Mouse (Mus musculus) CH12.LX (cell line): ENCODE measurements at regions not wholly inside any gene's neighbourhood (a gene's known extent, or its start where the extent isn't known, plus 50 kb on each side); places are given as distances from the start of the nearest gene placed in this dataset.

ENCODE experiments used
- DNase-seq: peaks from one replicate; pipeline ENCODE4 v3.0.0-alpha.2; 2013; ENCODE audit errors: extremely low read depth
- H3K27ac ChIP-seq: 2 replicates; pipeline ENCODE4 v1.5.1; 2012; ENCODE audit warnings: low read depth, mild to moderate bottlenecking, control low read depth, moderate library complexity; ENCODE audit not compliant: insufficient read depth
- H3K27me3 ChIP-seq: replicated peaks from 2 replicates; pipeline ENCODE3; 2012; ENCODE audit warnings: inconsistent platforms
- H3K36me3 ChIP-seq, 2 experiments: replicated peaks in 1 of 2; 2 replicates each; pipeline versions ENCODE3 to v1.6.1; 2012; ENCODE audit warnings: inconsistent platforms in 1 of 2, low read length in 1 of 2, mild to moderate bottlenecking in 1 of 2, mixed read lengths in 1 of 2, moderate library complexity in 1 of 2; ENCODE audit not compliant: control insufficient read depth in 1 of 2, insufficient read depth in 1 of 2
- H3K4me1 ChIP-seq, 2 experiments: 2 replicates each; pipeline ENCODE4 v1.6.1; 2012; ENCODE audit warnings: inconsistent platforms in 1 of 2, moderate library complexity in 1 of 2; ENCODE audit not compliant: insufficient read depth in 2 of 2, control insufficient read depth in 1 of 2
- H3K4me2 ChIP-seq: 2 replicates; pipeline ENCODE4 v1.6.1; 2012; ENCODE audit warnings: low read depth, mild to moderate bottlenecking, control low read depth; ENCODE audit not compliant: poor library complexity, insufficient read depth, severe bottlenecking
- H3K4me3 ChIP-seq, 3 experiments: fragments of 150-350 bp in 1 of 3; sonication (generic) in 1 of 3; replicated peaks in 1 of 3; 2 replicates each; pipeline versions ENCODE3 to v1.5.1; 2011 to 2012; ENCODE audit warnings: low read depth in 2 of 3, low read length in 2 of 3, mild to moderate bottlenecking in 2 of 3, moderate library complexity in 2 of 3, control low read depth in 1 of 3, improper control_type of control experiment in 1 of 3, inconsistent platforms in 1 of 3, mixed read lengths in 1 of 3; ENCODE audit not compliant: poor library complexity in 1 of 3
- H3K79me2 ChIP-seq: replicated peaks from 2 replicates; pipeline ENCODE4 v1.6.1; 2012; ENCODE audit warnings: mild to moderate bottlenecking, moderate library complexity; ENCODE audit not compliant: control insufficient read depth, poor library complexity, insufficient read depth, severe bottlenecking; ENCODE audit errors: extremely low read depth
- H3K9ac ChIP-seq: 2 replicates; pipeline ENCODE4 v1.6.1; 2012; ENCODE audit warnings: low read depth, mild to moderate bottlenecking, control low read depth, moderate library complexity; ENCODE audit not compliant: insufficient read depth
- H3K9me3 ChIP-seq: replicated peaks from 2 replicates; pipeline ENCODE3; 2012; ENCODE audit warnings: low read length, inconsistent platforms, mixed read lengths
- ELF1 ChIP-seq: IDR thresholded peaks from 2 replicates; pipeline ENCODE4 v1.6.1; 2014; ENCODE audit warnings: low read depth, mild to moderate bottlenecking, inconsistent platforms, low read length, improper control_type of control experiment
- EP300 ChIP-seq: IDR thresholded peaks from 2 replicates; pipeline ENCODE4 v1.6.1; 2011; ENCODE audit warnings: low read length, improper control_type of control experiment
- ETS1 ChIP-seq: conservative IDR thresholded peaks from 2 replicates; pipeline ENCODE4 v1.6.1; 2012; ENCODE audit warnings: low read depth, mild to moderate bottlenecking, inconsistent platforms, low read length, improper control_type of control experiment, moderate library complexity
- GABPA ChIP-seq: IDR thresholded peaks from 2 replicates; pipeline ENCODE4 v1.6.1; 2012; ENCODE audit warnings: low read depth, low read length, improper control_type of control experiment, inconsistent platforms; ENCODE audit not compliant: insufficient replicate concordance
- KAT2A ChIP-seq: IDR thresholded peaks from 2 replicates; pipeline ENCODE4 v1.6.1; 2012; ENCODE audit warnings: low read length, improper control_type of control experiment, inconsistent platforms; ENCODE audit not compliant: insufficient replicate concordance
- MAFK ChIP-seq: IDR thresholded peaks from 2 replicates; pipeline ENCODE4 v1.6.1; 2011; ENCODE audit warnings: low read length, improper control_type of control experiment; ENCODE audit not compliant: insufficient replicate concordance
- MEF2A ChIP-seq: IDR thresholded peaks from 2 replicates; pipeline ENCODE4 v1.6.1; 2014; ENCODE audit warnings: low read depth, mild to moderate bottlenecking, inconsistent platforms, low read length, improper control_type of control experiment, borderline replicate concordance
- MYC ChIP-seq: IDR thresholded peaks from 2 replicates; pipeline ENCODE4 v1.6.1; 2011; ENCODE audit warnings: low read depth, mild to moderate bottlenecking, improper control_type of control experiment, low read length
- NELFE ChIP-seq: IDR thresholded peaks from 2 replicates; pipeline ENCODE4 v1.6.1; 2011; ENCODE audit warnings: low read depth, low read length, improper control_type of control experiment
- RAD21 ChIP-seq: IDR thresholded peaks from 2 replicates; pipeline ENCODE4 v1.6.1; 2011; ENCODE audit warnings: low read depth, mild to moderate bottlenecking, low read length, improper control_type of control experiment, moderate library complexity
- SIN3A ChIP-seq: IDR thresholded peaks from 2 replicates; pipeline ENCODE4 v1.6.1; 2012; ENCODE audit warnings: low read length, improper control_type of control experiment, inconsistent platforms
- SMC3 ChIP-seq: IDR thresholded peaks from 2 replicates; pipeline ENCODE4 v1.6.1; 2011; ENCODE audit warnings: low read depth, low read length, improper control_type of control experiment
- USF2 ChIP-seq: conservative IDR thresholded peaks from 2 replicates; pipeline ENCODE4 v1.6.1; 2011; ENCODE audit warnings: low read depth, low read length, improper control_type of control experiment
- ZMIZ1 ChIP-seq: IDR thresholded peaks from 2 replicates; pipeline ENCODE4 v1.6.1; 2012; ENCODE audit warnings: low read depth, mild to moderate bottlenecking, inconsistent platforms, low read length, improper control_type of control experiment
- ZNF384 ChIP-seq: IDR thresholded peaks from 2 replicates; pipeline ENCODE4 v1.6.1; 2012; ENCODE audit warnings: low read depth, low read length, improper control_type of control experiment, inconsistent platforms
- dilution Hi-C: fragments of 300-500 bp; cut with MboI; formaldehyde crosslinking; loops from 2 replicates; pipeline ENCODE4 v1.14.3; 2020; ENCODE audit warnings: low sequenced_read_pairs; ENCODE audit not compliant: extremely low pct_unique_long_range_greater_than_20kb, extremely low pct_ligation_motif_present
- in situ Hi-C: fragments of 300-500 bp; cut with MboI; formaldehyde crosslinking; loops from 3 replicates; pipeline ENCODE4 v1.14.3; 2019; ENCODE audit warnings: low sequenced_read_pairs, low pct_ligation_motif_present, low pct_unique_long_range_greater_than_20kb, mixed read lengths

DNA sequence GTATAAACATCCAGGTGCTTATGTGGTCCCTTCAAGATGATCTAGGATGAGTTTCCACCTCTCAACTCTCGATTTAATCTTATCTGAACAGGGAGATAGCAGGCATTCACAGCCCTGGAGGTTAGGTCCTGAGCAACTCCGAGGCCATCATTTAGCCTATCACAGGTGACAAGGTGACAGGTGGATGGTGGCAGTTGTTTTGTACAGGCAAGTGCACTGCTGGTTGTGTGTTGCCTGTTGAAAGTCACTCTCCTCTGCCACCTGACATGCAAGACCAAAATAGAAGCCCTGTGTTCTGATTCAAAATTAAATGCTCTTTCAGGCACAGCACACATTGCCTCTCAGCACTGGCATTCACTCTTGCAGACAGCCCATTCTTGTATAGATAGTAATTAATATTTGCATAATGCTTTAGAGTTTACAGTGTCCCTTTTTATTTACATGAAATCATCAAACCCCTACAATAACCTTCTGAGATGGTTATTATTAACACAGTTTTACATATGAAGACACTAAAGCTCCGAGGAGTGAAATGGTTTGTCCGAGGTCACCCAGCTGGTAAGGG lies 145.9 kb upstream of the Bcl6 start:
- no peak for DNase-seq
- in situ Hi-C loops (no loop called here), dilution Hi-C loops (no loop called here)
- Histone ChIP-seq H3K9me3 (no peaks in the 10 kb centered on the region), H3K4me3 (no peak overlapping the region), H3K9ac (no peak overlapping the region), H3K79me2 (no peaks in the 10 kb centered on the region), H3K4me1 (peaks cover 6 to 35% of the 10 kb centered on the region in 2 experiments), H3K36me3 (no peaks in the 10 kb centered on the region), H3K4me2 (no peak overlapping the region), H3K27me3 (peaks cover 74% of the 10 kb centered on the region), H3K27ac (no peak overlapping the region)
- no peak for TF ChIP-seq RAD21
- TF ChIP-seq NELFE = no peak
- TF ChIP-seq ELF1 = no peak
- no peak for TF ChIP-seq USF2
- no peak for TF ChIP-seq MYC
- no peak for TF ChIP-seq GABPA
- TF ChIP-seq SMC3 = no peak
- TF ChIP-seq ZNF384 = no peak
- no peak for TF ChIP-seq EP300

DNA sequence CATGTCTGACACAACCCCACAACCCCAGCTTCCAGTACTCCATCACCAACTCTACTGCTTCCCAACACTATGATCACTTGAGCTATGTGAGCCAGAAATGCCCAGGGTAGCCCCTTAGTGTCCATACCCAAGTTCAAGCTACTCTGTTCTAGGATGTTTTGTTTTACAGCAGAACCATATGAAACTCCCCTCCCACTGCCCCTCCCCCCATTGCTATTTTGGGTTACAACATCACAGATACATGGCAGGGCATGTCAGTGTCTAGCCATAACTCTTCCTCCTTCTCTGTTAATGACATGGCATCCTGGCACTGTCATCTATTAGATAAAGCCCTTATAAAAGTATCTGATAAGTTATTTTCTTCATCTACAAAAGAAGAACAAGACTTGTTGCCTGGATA lies 142.0 kb upstream of the Bcl6 start:
- Histone ChIP-seq H3K36me3 (no peaks in the 10 kb centered on the region), H3K4me3 (no peak overlapping the region), H3K9me3 (no peaks in the 10 kb centered on the region), H3K27me3 (peaks cover 68% of the 10 kb centered on the region), H3K4me1 (peaks cover 2 to 14% of the 10 kb centered on the region in 2 experiments)
- TF ChIP-seq KAT2A (no peak), NELFE (no peak), SMC3 (no peak)
- TF ChIP-seq, all 38 proteins: peak for 0
- Histone ChIP-seq H3K9ac (no peak overlapping the region), H3K27ac (no peak overlapping the region), H3K79me2 (no peaks in the 10 kb centered on the region), H3K4me2 (no peak overlapping the region)
- in situ Hi-C loops = no loop called here
- dilution Hi-C loops = no loop called here
- DNase-seq = no peak

DNA sequence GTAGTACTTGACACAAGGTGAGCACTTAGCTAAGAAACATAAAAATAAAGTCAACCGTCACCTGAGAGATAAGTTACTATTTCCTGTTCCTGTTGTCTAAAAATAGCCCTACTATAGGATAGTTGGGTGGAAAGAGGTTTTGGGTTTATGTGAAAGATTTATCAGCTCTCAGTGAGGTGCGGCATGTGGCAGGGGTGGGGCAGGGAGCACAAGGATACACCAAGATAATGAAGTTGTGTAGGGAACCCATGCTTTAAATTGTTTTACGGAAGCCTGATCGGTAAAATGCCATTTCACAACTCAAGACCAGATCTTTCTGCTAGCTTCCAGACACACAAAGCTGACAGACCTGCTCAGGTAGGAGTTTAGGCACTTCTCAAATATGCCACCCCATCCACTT lies 141.0 kb upstream of the Bcl6 start:
- no peak overlapping the region for H3K4me2 ChIP-seq
- in situ Hi-C loops (no loop called here), dilution Hi-C loops (no loop called here)
- no peaks in the 10 kb centered on the region for H3K79me2 ChIP-seq
- H3K36me3 ChIP-seq = no peaks in the 10 kb centered on the region
- H3K9me3 ChIP-seq = no peaks in the 10 kb centered on the region
- TF ChIP-seq ETS1 = no peak
- TF ChIP-seq ZNF384 = no peak
- TF ChIP-seq MYC = no peak
- no peak for TF ChIP-seq MEF2A
- TF ChIP-seq MAFK = no peak
- no peak for TF ChIP-seq ZMIZ1
- TF ChIP-seq SIN3A = no peak
- H3K9ac ChIP-seq = no peak overlapping the region
- peaks cover 0 to 5% of the 10 kb centered on the region in 2 experiments; a peak in 2 of 4 replicates for H3K4me1 ChIP-seq
- peaks cover 63% of the 10 kb centered on the region for H3K27me3 ChIP-seq
- no peak overlapping the region for H3K4me3 ChIP-seq
- H3K27ac ChIP-seq = no peak overlapping the region
- no peak for DNase-seq
